Mouse (Mus musculus) thymus, adult 2 months (tissue): ENCODE measurements around the gene Prrt1.

Experiments used
- CTCF ChIP-seq: fragments of 200-500 bp; IDR thresholded peaks from 2 replicates; pipeline ENCODE4 v1.5.1; 2012; ENCODE audit warnings: mild to moderate bottlenecking, control low read depth, low read length, moderate library complexity, borderline replicate concordance; ENCODE audit not compliant: control insufficient read depth, poor library complexity, insufficient read depth; ENCODE audit errors: extremely low read depth
- POLR2A ChIP-seq: fragments of 200-500 bp; IDR thresholded peaks from 2 replicates; pipeline ENCODE4 v1.6.1; 2012; ENCODE audit warnings: mild to moderate bottlenecking, low read length, control low read depth, moderate library complexity; ENCODE audit not compliant: control insufficient read depth, poor library complexity, insufficient read depth; ENCODE audit errors: extremely low read depth

DNA sequence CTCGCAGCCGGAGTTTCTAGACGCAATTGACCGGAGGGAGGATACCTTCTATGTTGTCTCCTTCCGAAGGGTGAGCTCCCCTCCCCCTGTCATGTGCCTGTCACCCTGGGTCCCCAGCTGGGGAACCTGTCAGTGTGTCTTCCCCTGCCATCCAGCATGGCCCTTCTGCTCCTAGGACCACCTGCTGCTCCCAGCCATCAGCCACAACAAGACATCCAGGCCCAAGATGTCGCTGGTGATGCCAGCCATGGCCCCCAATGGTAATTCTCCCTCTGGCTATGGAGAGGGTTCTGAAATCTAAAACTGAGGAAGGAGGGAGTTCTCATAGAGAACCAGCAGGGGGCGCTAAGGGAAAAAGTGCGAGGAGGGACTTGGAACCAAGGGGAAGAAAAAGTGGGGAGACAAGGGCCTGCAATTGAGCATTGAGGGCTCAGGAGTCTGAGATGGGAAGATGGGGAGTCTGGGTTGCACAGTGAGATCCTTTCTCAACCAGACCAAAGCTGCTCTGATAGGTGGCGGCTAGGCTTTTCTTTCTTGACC, 24.5 kb downstream of the Prrt1 start:
- TF ChIP-seq POLR2A, result no peak
- peak; percentile 62; the same call in 1 of the 2 replicates for TF ChIP-seq CTCF
